Mouse (Mus musculus): ENCODE data around the gene Glis1. TPM values are rescaled to one million over a fixed set of nuclear protein-coding genes. Genes with fewer than 3 reads are reported as not detected.
A peak's percentile ranks its signal among the peaks of the same experiment; 100 is the strongest.

Glis1 gene
- polyA plus RNA-seq, 1 experiment from 2014 or later, result 1.1 TPM

- Histone ChIP-seq H3K4me3 (replicated peaks; ENCODE audit: low read length) (no peak overlapping the region), H3K27me3 (replicated peaks; ENCODE audit: control insufficient read depth, insufficient read depth, low read length) (no peaks in the 10 kb centered on the region; the same call in 1 of the 2 replicates), H3K4me2 (ENCODE audit: low read length) (no peak overlapping the region), H3K9me3 (ENCODE audit: control insufficient read depth, low read length) (no peaks in the 10 kb centered on the region), H3K36me3 (ENCODE audit: control insufficient read depth, insufficient read depth) (no peaks in the 10 kb centered on the region), H3K4me1 (replicated peaks; ENCODE audit: control insufficient read depth, insufficient read depth, low read length) (peaks cover 4% of the 10 kb centered on the region; the same call in 1 of the 2 replicates), H3K27ac (ENCODE audit: low read length) (no peak overlapping the region), H3K9ac (replicated peaks; ENCODE audit: low read depth, low read length) (no peak overlapping the region)
- ATAC-seq, result no peak
- WGBS, result 93% methylated on average over 12 of the region's 12 CpGs
Measured at GRCm38 (mm10) chr4:107425616-107426015, 8.8 kb upstream of the Glis1 start.

GRCm38 (mm10) chr4:107426631-107427030 is 7.8 kb upstream of the Glis1 start:
- Histone ChIP-seq H3K27ac (ENCODE audit: low read length) (no peak overlapping the region), H3K4me2 (ENCODE audit: low read length) (no peak overlapping the region), H3K4me3 (replicated peaks; ENCODE audit: low read length) (no peak overlapping the region), H3K9me3 (ENCODE audit: control insufficient read depth, low read length) (no peaks in the 10 kb centered on the region), H3K4me1 (replicated peaks; ENCODE audit: control insufficient read depth, insufficient read depth, low read length) (peaks cover 3% of the 10 kb centered on the region; the same call in 1 of the 2 replicates), H3K36me3 (ENCODE audit: control insufficient read depth, insufficient read depth) (no peaks in the 10 kb centered on the region), H3K9ac (replicated peaks; ENCODE audit: low read depth, low read length) (no peak overlapping the region), H3K27me3 (replicated peaks; ENCODE audit: control insufficient read depth, insufficient read depth, low read length) (no peaks in the 10 kb centered on the region)
- no peak for ATAC-seq
- 69% methylated on average over 9 of the region's 9 CpGs for WGBS

GRCm38 (mm10) chr4:107432717-107433116 is 1.7 kb upstream of the Glis1 start:
- H3K4me3 ChIP-seq (replicated peaks; ENCODE audit: low read length), result no peak overlapping the region
- no peaks in the 10 kb centered on the region for H3K36me3 ChIP-seq (ENCODE audit: control insufficient read depth, insufficient read depth)
- H3K9me3 ChIP-seq (ENCODE audit: control insufficient read depth, low read length), result no peaks in the 10 kb centered on the region
- no peak overlapping the region for H3K27ac ChIP-seq (ENCODE audit: low read length)
- H3K27me3 ChIP-seq (replicated peaks; ENCODE audit: control insufficient read depth, insufficient read depth, low read length), result peaks cover 31% of the 10 kb centered on the region
- ATAC-seq, result no peak
- H3K4me2 ChIP-seq (ENCODE audit: low read length), result no peak overlapping the region
- H3K4me1 ChIP-seq (replicated peaks; ENCODE audit: control insufficient read depth, insufficient read depth, low read length), result peaks cover 17% of the 10 kb centered on the region
- H3K9ac ChIP-seq (replicated peaks; ENCODE audit: low read depth, low read length), result no peak overlapping the region
- 77% methylated on average over 5 of the region's 5 CpGs for WGBS

- Histone ChIP-seq H3K27me3 (replicated peaks; ENCODE audit: control insufficient read depth, insufficient read depth, low read length) (peaks cover 34% of the 10 kb centered on the region), H3K4me3 (replicated peaks; ENCODE audit: low read length) (peak overlapping the region; percentile 72), H3K9ac (replicated peaks; ENCODE audit: low read depth, low read length) (peak overlapping the region; percentile 67), H3K4me2 (ENCODE audit: low read length) (peak overlapping the region; percentile 93), H3K27ac (ENCODE audit: low read length) (no peak overlapping the region), H3K9me3 (ENCODE audit: control insufficient read depth, low read length) (no peaks in the 10 kb centered on the region), H3K4me1 (replicated peaks; ENCODE audit: control insufficient read depth, insufficient read depth, low read length) (peaks cover 17% of the 10 kb centered on the region), H3K36me3 (ENCODE audit: control insufficient read depth, insufficient read depth) (no peaks in the 10 kb centered on the region)
- WGBS, result 5% methylated on average over 15 of the region's 15 CpGs
- ATAC-seq, result no peak
Measured at GRCm38 (mm10) chr4:107433998-107434355, 414 bp upstream of the Glis1 start.

GRCm38 (mm10) chr4:107435238-107435946 is 1.0 kb downstream of the Glis1 start:
- peak overlapping the region; percentile 67 for H3K9ac ChIP-seq (replicated peaks; ENCODE audit: low read depth, low read length)
- no peaks in the 10 kb centered on the region for H3K36me3 ChIP-seq (ENCODE audit: control insufficient read depth, insufficient read depth)
- peak overlapping the region; percentile 93 for H3K4me2 ChIP-seq (ENCODE audit: low read length)
- H3K27ac ChIP-seq (ENCODE audit: low read length), result no peak overlapping the region
- 2% methylated on average over 47 of the region's 47 CpGs for WGBS
- peaks cover 18% of the 10 kb centered on the region for H3K4me1 ChIP-seq (replicated peaks; ENCODE audit: control insufficient read depth, insufficient read depth, low read length)
- peaks cover 34% of the 10 kb centered on the region for H3K27me3 ChIP-seq (replicated peaks; ENCODE audit: control insufficient read depth, insufficient read depth, low read length)
- peak; percentile 23; the same call in 1 of the 2 replicates for ATAC-seq
- H3K4me3 ChIP-seq (replicated peaks; ENCODE audit: low read length), result peak overlapping the region; percentile 72
- no peaks in the 10 kb centered on the region for H3K9me3 ChIP-seq (ENCODE audit: control insufficient read depth, low read length)

- 89% methylated on average over 7 of the region's 7 CpGs for WGBS
- Histone ChIP-seq H3K4me3 (replicated peaks; ENCODE audit: low read length) (no peak overlapping the region), H3K27me3 (replicated peaks; ENCODE audit: control insufficient read depth, insufficient read depth, low read length) (peaks cover 40% of the 10 kb centered on the region), H3K9me3 (ENCODE audit: control insufficient read depth, low read length) (no peaks in the 10 kb centered on the region), H3K4me1 (replicated peaks; ENCODE audit: control insufficient read depth, insufficient read depth, low read length) (peaks cover 19% of the 10 kb centered on the region), H3K4me2 (ENCODE audit: low read length) (no peak overlapping the region), H3K36me3 (ENCODE audit: control insufficient read depth, insufficient read depth) (no peaks in the 10 kb centered on the region), H3K9ac (replicated peaks; ENCODE audit: low read depth, low read length) (no peak overlapping the region), H3K27ac (ENCODE audit: low read length) (no peak overlapping the region)
- ATAC-seq, result no peak
Measured at GRCm38 (mm10) chr4:107436476-107436875, 2.1 kb downstream of the Glis1 start.

GRCm38 (mm10) chr4:107438741-107439140 is 4.3 kb downstream of the Glis1 start:
- H3K4me3 ChIP-seq (replicated peaks; ENCODE audit: low read length), result no peak overlapping the region
- 93% methylated on average over 8 of the region's 8 CpGs for WGBS
- H3K4me2 ChIP-seq (ENCODE audit: low read length), result no peak overlapping the region
- no peak overlapping the region for H3K27ac ChIP-seq (ENCODE audit: low read length)
- no peaks in the 10 kb centered on the region for H3K36me3 ChIP-seq (ENCODE audit: control insufficient read depth, insufficient read depth)
- H3K4me1 ChIP-seq (replicated peaks; ENCODE audit: control insufficient read depth, insufficient read depth, low read length), result peaks cover 19% of the 10 kb centered on the region
- no peak for ATAC-seq
- no peak overlapping the region for H3K9ac ChIP-seq (replicated peaks; ENCODE audit: low read depth, low read length)
- peaks cover 33% of the 10 kb centered on the region for H3K27me3 ChIP-seq (replicated peaks; ENCODE audit: control insufficient read depth, insufficient read depth, low read length)
- no peaks in the 10 kb centered on the region for H3K9me3 ChIP-seq (ENCODE audit: control insufficient read depth, low read length)

- no peaks in the 10 kb centered on the region for H3K9me3 ChIP-seq (ENCODE audit: control insufficient read depth, low read length)
- peaks cover 8% of the 10 kb centered on the region for H3K4me1 ChIP-seq (replicated peaks; ENCODE audit: control insufficient read depth, insufficient read depth, low read length)
- 14% methylated on average over 13 of the region's 13 CpGs for WGBS
- no peak overlapping the region for H3K27ac ChIP-seq (ENCODE audit: low read length)
- H3K9ac ChIP-seq (replicated peaks; ENCODE audit: low read depth, low read length), result no peak overlapping the region
- H3K4me3 ChIP-seq (replicated peaks; ENCODE audit: low read length), result peak overlapping the region; percentile 4; the same call in 1 of the 2 replicates
- no peaks in the 10 kb centered on the region for H3K36me3 ChIP-seq (ENCODE audit: control insufficient read depth, insufficient read depth)
- no peak for ATAC-seq
- peaks cover 28% of the 10 kb centered on the region for H3K27me3 ChIP-seq (replicated peaks; ENCODE audit: control insufficient read depth, insufficient read depth, low read length)
- H3K4me2 ChIP-seq (ENCODE audit: low read length), result peak overlapping the region; percentile 27
Measured at GRCm38 (mm10) chr4:107440306-107440705, 5.9 kb downstream of the Glis1 start.

GRCm38 (mm10) chr4:107442288-107442687 is 7.9 kb downstream of the Glis1 start:
- H3K4me2 ChIP-seq (ENCODE audit: low read length), result no peak overlapping the region
- H3K9me3 ChIP-seq (ENCODE audit: control insufficient read depth, low read length), result no peaks in the 10 kb centered on the region
- peaks cover 12% of the 10 kb centered on the region for H3K27me3 ChIP-seq (replicated peaks; ENCODE audit: control insufficient read depth, insufficient read depth, low read length)
- WGBS, result 60% methylated on average over 11 of the region's 11 CpGs
- H3K36me3 ChIP-seq (ENCODE audit: control insufficient read depth, insufficient read depth), result no peaks in the 10 kb centered on the region
- peaks cover 2% of the 10 kb centered on the region; the same call in 1 of the 2 replicates for H3K4me1 ChIP-seq (replicated peaks; ENCODE audit: control insufficient read depth, insufficient read depth, low read length)
- no peak overlapping the region for H3K27ac ChIP-seq (ENCODE audit: low read length)
- no peak overlapping the region for H3K4me3 ChIP-seq (replicated peaks; ENCODE audit: low read length)
- H3K9ac ChIP-seq (replicated peaks; ENCODE audit: low read depth, low read length), result no peak overlapping the region
- no peak for ATAC-seq

All from forebrain, embryonic 16.5 days (tissue).